Mouse (Mus musculus) erythroblast, embryonic 14.5 days (primary cell): Measurements from ENCODE around the gene Scfd1.

Experiments used
- GATA1 ChIP-seq: IDR thresholded peaks from 2 replicates; pipeline ENCODE4 v1.6.1; 2012; ENCODE audit warnings: low read length, inconsistent platforms, mixed read lengths
- TAL1 ChIP-seq: IDR thresholded peaks from 3 replicates; pipeline ENCODE4 v1.6.1; 2012; ENCODE audit warnings: low read length, inconsistent platforms, mixed read lengths

GRCm38 (mm10) chr12:51377003-51377887, at the start of gene Scfd1:
- TF ChIP-seq GATA1 (no peak), TAL1 (no peak)
